In genomic region chr12:105011589-105011988, GRCm38 (mm10) we compare ENCODE assay signal across 29 mouse cellular contexts. TPM values are rescaled to one million over a fixed set of nuclear protein-coding genes. Genes with fewer than 3 reads are reported as not detected.
DNase-seq lines count a peak whose midpoint lies in the region; ATAC-seq lines count a peak whose summit lies in the region.
"Had no signal": no experiment of that assay in that cellular context is flagged by ENCODE, and none has a peak within 500 bp of the region (broad histone marks: within the 10 kb centered on the region; RNA-seq: fewer than 3 reads in every experiment).

No protein-coding gene starts in this region.

- peak overlapping the region; percentile 95 for H3K4me2 ChIP-seq in liver, embryonic 13.5 days
- H3K4me2 ChIP-seq in forebrain, embryonic 12.5 days = no peak overlapping the region
- H3K4me2 ChIP-seq: embryonic facial prominence, embryonic 12.5 days; forebrain, embryonic 15.5 days; heart, embryonic 11.5 days; hindbrain, embryonic 15.5 days; kidney, embryonic 15.5 days; midbrain, embryonic 12.5 days; neural tube, embryonic 13.5 days had no signal

- peak; percentile 46 for DNase-seq in liver, embryonic 13.5 days
- no peak for DNase-seq in left cerebral cortex, adult 11 months (ENCODE audit: low spot score)
- no peak for DNase-seq in kidney, postnatal 4 days
- DNase-seq: adrenal gland, adult 2 months; cerebellum, adult 11 months; cerebellum, adult 9-10 months; cerebellum, postnatal 36 days; gastrocnemius, postnatal 25 days; heart, adult 11 months; kidney, adult 18-20 months; kidney, postnatal 36 days; left cerebral cortex, postnatal 4 days; lung, postnatal 36 days; right cerebral cortex, postnatal 4 days; thymus, adult 18-20 months; thymus, postnatal 36 days had no signal

- H3K79me2 ChIP-seq in macrophage (ENCODE audit: inconsistent target) = peaks cover 29% of the 10 kb centered on the region

- peak overlapping the region; percentile 98 for H3K4me3 ChIP-seq in megakaryocyte, embryonic 14.5 days (replicated peaks)
- H3K4me3 ChIP-seq in liver, embryonic 13.5 days (replicated peaks) = no peak overlapping the region
- no peak overlapping the region for H3K4me3 ChIP-seq in macrophage (ENCODE audit: inconsistent target)
- H3K4me3 ChIP-seq in forebrain, embryonic 12.5 days (replicated peaks) = no peak overlapping the region
- H3K4me3 ChIP-seq: embryonic facial prominence, embryonic 12.5 days; forebrain, embryonic 15.5 days; hindbrain, embryonic 15.5 days; kidney, embryonic 15.5 days; midbrain, embryonic 12.5 days; myocyte; neural tube, embryonic 13.5 days had no signal

- H3K9ac ChIP-seq in liver, embryonic 13.5 days = peak overlapping the region; percentile 84
- H3K9ac ChIP-seq in forebrain, embryonic 12.5 days = no peak overlapping the region
- H3K9ac ChIP-seq: embryonic facial prominence, embryonic 12.5 days; forebrain, embryonic 15.5 days; hindbrain, embryonic 15.5 days; kidney, embryonic 15.5 days; midbrain, embryonic 12.5 days; neural tube, embryonic 13.5 days had no signal

- H3K9me3 ChIP-seq in megakaryocyte, embryonic 14.5 days = no peaks in the 10 kb centered on the region
- H3K9me3 ChIP-seq in liver, embryonic 13.5 days (replicated peaks) = no peaks in the 10 kb centered on the region
- no peaks in the 10 kb centered on the region for H3K9me3 ChIP-seq in forebrain, embryonic 12.5 days
- H3K9me3 ChIP-seq: embryonic facial prominence, embryonic 12.5 days; forebrain, embryonic 15.5 days; hindbrain, embryonic 15.5 days; kidney, embryonic 15.5 days; midbrain, embryonic 12.5 days; neural tube, embryonic 13.5 days had no signal

- peaks cover 92% of the 10 kb centered on the region for H3K4me1 ChIP-seq in megakaryocyte, embryonic 14.5 days
- H3K4me1 ChIP-seq in liver, embryonic 13.5 days (replicated peaks) = peaks cover 91% of the 10 kb centered on the region
- peaks cover 22% of the 10 kb centered on the region for H3K4me1 ChIP-seq in forebrain, embryonic 12.5 days

- peak overlapping the region; percentile 96 for H3K27ac ChIP-seq in liver, embryonic 13.5 days
- peak overlapping the region; percentile 84 for H3K27ac ChIP-seq in macrophage
- H3K27ac ChIP-seq in forebrain, embryonic 12.5 days = no peak overlapping the region
- H3K27ac ChIP-seq: embryonic facial prominence, embryonic 12.5 days; forebrain, embryonic 15.5 days; hindbrain, embryonic 15.5 days; kidney, embryonic 15.5 days; midbrain, embryonic 12.5 days; neural tube, embryonic 13.5 days; stomach, postnatal 0 days had no signal

- no peak for ATAC-seq in megakaryocyte, adult 5-6 weeks (ENCODE audit: poor library complexity, severe bottlenecking)
- no peak for ATAC-seq in liver, embryonic 13.5 days (ENCODE audit: low read depth)
- no peak for ATAC-seq in forebrain, embryonic 12.5 days (ENCODE audit: low FRiP score)
- ATAC-seq: forebrain, embryonic 15.5 days had no signal

- 26% methylated on average over 1 of the region's 1 CpGs for WGBS in liver, embryonic 13.5 days (ENCODE audit: insufficient replicate concordance)
- whole genome bisulfite sequencing in macrophage (ENCODE audit: missing documents) = 67% methylated on average over 1 of the region's 1 CpGs
- WGBS in forebrain, embryonic 12.5 days = 94% methylated on average over 1 of the region's 1 CpGs

- H3K36me3 ChIP-seq in megakaryocyte, embryonic 14.5 days (replicated peaks; ENCODE audit: low read length) = peaks cover 11% of the 10 kb centered on the region
- H3K36me3 ChIP-seq in liver, embryonic 13.5 days = no peaks in the 10 kb centered on the region
- no peaks in the 10 kb centered on the region for H3K36me3 ChIP-seq in macrophage (ENCODE audit: inconsistent target)
- H3K36me3 ChIP-seq in forebrain, embryonic 12.5 days (replicated peaks) = no peaks in the 10 kb centered on the region
- H3K36me3 ChIP-seq: embryonic facial prominence, embryonic 12.5 days; forebrain, embryonic 15.5 days; hindbrain, embryonic 15.5 days; kidney, embryonic 15.5 days; midbrain, embryonic 12.5 days; neural tube, embryonic 13.5 days had no signal

- no peaks in the 10 kb centered on the region for H3K27me3 ChIP-seq in megakaryocyte, embryonic 14.5 days (replicated peaks)
- H3K27me3 ChIP-seq in liver, embryonic 13.5 days = no peaks in the 10 kb centered on the region
- H3K27me3 ChIP-seq in forebrain, embryonic 12.5 days = peaks cover 50% of the 10 kb centered on the region

RNA-seq across cellular contexts. Expression of gene Syne3, which starts 2.0 kb away (rescaled TPM):
- 4.2 and 6.8 TPM in 2 replicates for polyA plus RNA-seq in megakaryocyte, embryonic 14.5 days (2012; ENCODE audit: insufficient read depth, low replicate concordance)
- 14.1 and 17.8 TPM in 2 replicates for total RNA-seq in megakaryocyte, adult 5-6 weeks (2015)
- 26.9 and 28.4 TPM in 2 replicates for total RNA-seq in megakaryocyte, adult 5-6 weeks (2017)
- 2.0 TPM in 2 replicates for polyA plus RNA-seq in liver, embryonic 13.5 days (2015; fragmentation: Nextera tagmentation; extraction: Ambion mirVana)
- 100 to 1,000 TPM in 3 of 26 experiments, 10 to 100 TPM in 21, 1 to 10 TPM in 2; 9.1 to 309 (median 31.2) TPM for total RNA-seq in macrophage (2018; cell fraction: chromatin; rRNA removed)
- 10 to 100 TPM in 13 of 26 experiments, 1 to 10 TPM in 13; 4.6 to 56.9 (median 12.5) TPM for total RNA-seq in macrophage (2018; cell fraction: cytosol; rRNA removed)
- total RNA-seq in macrophage (2018; cell fraction: nucleus; rRNA removed) = 100 to 1,000 TPM in 1 of 26 experiments, 10 to 100 TPM in 15, 1 to 10 TPM in 10; 6.6 to 122 (median 16.8) TPM
- 6.4 to 13.5 TPM (median 8.7 TPM) in 3 replicates for polyA plus RNA-seq in macrophage (2018)
- 0.13 and 0.14 TPM in 2 replicates for polyA plus RNA-seq in forebrain, embryonic 12.5 days (2016; fragmentation: Nextera tagmentation; extraction: Ambion mirVana)

RNA-seq across cellular contexts. Expression of gene Glrx5, which starts 20.9 kb away (rescaled TPM):
- 46.1 and 131 TPM in 2 replicates for polyA plus RNA-seq in megakaryocyte, embryonic 14.5 days (2012; ENCODE audit: insufficient read depth, low replicate concordance)
- 24.8 and 35.1 TPM in 2 replicates for total RNA-seq in megakaryocyte, adult 5-6 weeks (2015)
- 10.0 and 10.7 TPM in 2 replicates for total RNA-seq in megakaryocyte, adult 5-6 weeks (2017)
- 591 and 653 TPM in 2 replicates for polyA plus RNA-seq in liver, embryonic 13.5 days (2015; fragmentation: Nextera tagmentation; extraction: Ambion mirVana)
- total RNA-seq in macrophage (2018; cell fraction: chromatin; rRNA removed) = 1 to 10 TPM in 20 of 26 experiments, under 1 TPM in 4, not detected in 2; 0.65 to 9.7 (median 2.2) TPM
- 10 to 100 TPM; 14.1 to 26.6 (median 18.8) TPM for total RNA-seq in macrophage (2018; cell fraction: cytosol; rRNA removed)
- 10 to 100 TPM in 3 of 26 experiments, 1 to 10 TPM in 23; 2.0 to 27.2 (median 7.0) TPM for total RNA-seq in macrophage (2018; cell fraction: nucleus; rRNA removed)
- polyA plus RNA-seq in macrophage (2018) = 5.1 to 28.7 TPM (median 17.8 TPM) in 3 replicates
- polyA plus RNA-seq in forebrain, embryonic 12.5 days (2016; fragmentation: Nextera tagmentation; extraction: Ambion mirVana) = 158 and 173 TPM in 2 replicates
